Mouse (Mus musculus): ENCODE results near the gene Rab34. TPM values are rescaled to one million over a fixed set of nuclear protein-coding genes. Genes with fewer than 3 reads are reported as not detected.

Gene Rab34
- polyA plus RNA-seq (2012; fragmentation: generic; extraction: Trizol) = 182 TPM
- long read RNA-seq, experiment 1, transcript Rab34-203 (10 exons, 1,685 nt) = minor isoform, 46 of 176 reads
- long read RNA-seq, experiment 1, transcript Rab34-201 (11 exons, 1,368 nt) = major isoform, 94 of 176 reads
- long read RNA-seq, experiment 1, partial matches to known transcripts = 12 of 176 reads
- long read RNA-seq, experiment 1, other reads (novel, unspliced or antisense) = 24 of 176 reads
- long read RNA-seq, experiment 2, transcript Rab34-203 (10 exons, 1,685 nt) = minor isoform, 210 of 536 reads
- long read RNA-seq, experiment 2, transcript Rab34-201 (11 exons, 1,368 nt) = major isoform, 263 of 536 reads
- long read RNA-seq, experiment 2, partial matches to known transcripts = 14 of 536 reads
- long read RNA-seq, experiment 2, other reads (novel, unspliced or antisense) = 48 of 536 reads

DNA sequence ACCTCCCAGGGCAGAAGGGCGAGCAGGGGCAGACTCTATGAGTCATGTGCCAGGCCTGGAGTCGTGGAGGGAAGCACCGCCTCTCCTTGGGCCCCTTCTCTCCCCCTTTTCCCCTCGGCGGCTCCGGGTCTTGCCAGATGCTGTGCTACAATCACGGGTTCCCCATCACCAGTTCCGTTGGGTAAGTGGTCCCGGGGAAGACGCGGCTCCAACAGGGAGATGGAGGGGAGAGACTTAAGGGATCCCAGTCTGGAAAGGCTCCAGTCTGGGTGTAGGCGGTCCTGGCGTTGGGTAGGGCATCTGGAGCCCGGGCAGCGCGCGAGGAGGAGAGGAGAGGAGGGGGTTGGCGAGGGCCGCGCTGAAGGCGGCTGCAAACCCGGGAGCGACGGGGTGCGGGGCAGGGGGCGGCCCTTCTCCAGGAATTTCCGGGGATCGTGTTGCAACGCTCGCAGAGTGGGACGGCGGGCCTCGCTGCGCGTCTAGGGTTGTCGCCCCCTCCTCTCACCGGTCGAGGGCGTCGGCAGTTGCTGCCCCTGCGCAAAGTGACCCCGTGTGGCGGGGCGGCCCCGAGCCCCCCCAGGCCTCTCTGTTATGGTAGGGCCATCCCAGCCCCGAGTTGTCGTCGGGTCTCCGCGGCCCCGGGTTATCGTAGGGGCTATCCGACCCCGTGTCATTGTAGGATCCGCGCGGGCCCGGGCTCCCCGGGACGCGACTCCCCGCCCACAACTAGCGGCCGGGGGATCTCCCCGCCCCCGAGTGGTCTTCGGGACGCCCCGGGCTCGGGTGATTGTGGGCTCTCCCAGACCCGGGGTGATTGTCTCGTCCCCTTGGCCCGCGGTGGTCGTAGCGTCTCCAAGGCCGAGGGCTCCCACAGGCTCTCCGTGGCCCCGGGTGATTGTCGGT is at the start of gene Rab34:
Gene Rab34 (plus strand): TSS at position 100 of the 903 bp plus-strand sequence.
- TF ChIP-seq MYOG (IDR thresholded peaks at IDR 0.05; ENCODE audit: control insufficient read depth, extremely low read depth, insufficient read length) (no peak), CTCF (IDR thresholded peaks at IDR 0.05; ENCODE audit: control insufficient read depth, insufficient read depth, insufficient read length) (no peak), CEBPB (IDR thresholded peaks at IDR 0.05; ENCODE audit: low read depth) (peak; percentile 40), MAX (IDR thresholded peaks at IDR 0.05) (peak; percentile 42), USF1 (IDR thresholded peaks at IDR 0.05; ENCODE audit: low read depth) (peak; percentile 52), MYOD1 (IDR thresholded peaks at IDR 0.05; ENCODE audit: control insufficient read depth, insufficient read length, low read depth) (no peak), FOSL1 (IDR thresholded peaks at IDR 0.05; ENCODE audit: insufficient read depth, low read length, poor library complexity, severe bottlenecking) (no peak)
- peak within 1 kb of the TSS; percentile 82 for H3K4me3 ChIP-seq (ENCODE audit: insufficient read depth, poor library complexity, severe bottlenecking)
- H3K27me3 ChIP-seq (ENCODE audit: control insufficient read depth, insufficient read depth, insufficient read length) = no peaks in the 10 kb centered on the region
- H3ac ChIP-seq (ENCODE audit: control insufficient read depth, insufficient read length, low read depth) = peak within 1 kb of the TSS; percentile 80
- H3K79me3 ChIP-seq (ENCODE audit: low read depth) = peaks cover 11% of the 10 kb centered on the region
- H3K36me3 ChIP-seq (ENCODE audit: control insufficient read depth, insufficient read depth) = peaks cover 37% of the 10 kb centered on the region
- H3K79me2 ChIP-seq (ENCODE audit: control insufficient read depth, insufficient read depth) = peaks cover 51% of the 10 kb centered on the region

DNA sequence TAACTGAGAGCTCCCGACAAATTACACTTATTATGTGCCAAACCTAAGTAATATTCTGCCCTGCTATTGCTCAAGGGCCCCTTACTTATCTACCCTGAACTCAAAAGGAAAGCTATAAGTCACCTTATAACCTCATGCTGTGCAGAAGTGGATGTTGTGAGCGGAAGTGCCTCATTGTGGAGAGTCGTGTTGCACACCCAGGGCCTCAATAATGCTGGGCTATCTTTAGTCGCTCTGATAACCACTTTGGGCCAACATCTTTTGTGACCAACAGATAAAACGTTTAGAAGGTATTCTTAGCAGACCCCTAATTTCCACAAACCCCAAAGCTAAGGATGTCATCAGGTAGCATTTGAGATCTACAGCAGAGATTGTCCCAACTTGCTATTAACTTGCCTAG is 47.6 kb upstream of the Rab34 start:
- H3K27me3 ChIP-seq (ENCODE audit: control insufficient read depth, insufficient read depth, insufficient read length) = no peaks in the 10 kb centered on the region
- H3K79me3 ChIP-seq (ENCODE audit: low read depth) = peaks cover 38% of the 10 kb centered on the region
- peaks cover 66% of the 10 kb centered on the region for H3K79me2 ChIP-seq (ENCODE audit: control insufficient read depth, insufficient read depth)
- peaks cover 25% of the 10 kb centered on the region for H3K36me3 ChIP-seq (ENCODE audit: control insufficient read depth, insufficient read depth)
- TF ChIP-seq MYOG (IDR thresholded peaks at IDR 0.05; ENCODE audit: control insufficient read depth, extremely low read depth, insufficient read length) (no peak), CEBPB (IDR thresholded peaks at IDR 0.05; ENCODE audit: low read depth) (no peak), CTCF (IDR thresholded peaks at IDR 0.05; ENCODE audit: control insufficient read depth, insufficient read depth, insufficient read length) (no peak), MYOD1 (IDR thresholded peaks at IDR 0.05; ENCODE audit: control insufficient read depth, insufficient read length, low read depth) (no peak), USF1 (IDR thresholded peaks at IDR 0.05; ENCODE audit: low read depth) (no peak), FOSL1 (IDR thresholded peaks at IDR 0.05; ENCODE audit: insufficient read depth, low read length, poor library complexity, severe bottlenecking) (no peak), MAX (IDR thresholded peaks at IDR 0.05) (no peak)
- H3ac ChIP-seq (ENCODE audit: control insufficient read depth, insufficient read length, low read depth) = no peak overlapping the region
- no peak overlapping the region for H3K4me3 ChIP-seq (ENCODE audit: insufficient read depth, poor library complexity, severe bottlenecking)

DNA sequence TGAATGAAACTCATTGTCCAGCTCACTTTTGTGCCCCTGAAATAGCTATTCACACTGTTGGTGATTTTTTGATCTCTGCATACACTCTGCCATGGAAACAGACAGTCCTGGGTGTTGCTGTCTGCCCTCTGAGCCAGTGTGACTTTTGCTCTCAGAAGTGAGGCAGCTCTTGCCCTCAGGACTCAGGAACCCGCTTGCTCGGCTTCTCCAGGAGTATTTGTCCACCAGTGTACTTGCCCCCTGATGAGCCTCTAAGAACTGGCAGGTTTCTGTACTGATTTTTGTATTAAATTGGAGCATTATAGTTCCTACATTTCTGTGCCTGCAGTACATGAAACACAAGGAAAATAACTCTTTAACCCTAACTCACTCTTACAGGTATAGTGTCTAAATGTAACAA is 44.7 kb upstream of the Rab34 start:
- Histone ChIP-seq H3ac (ENCODE audit: control insufficient read depth, insufficient read length, low read depth) (no peak overlapping the region), H3K79me2 (ENCODE audit: control insufficient read depth, insufficient read depth) (peaks cover 39% of the 10 kb centered on the region), H3K79me3 (ENCODE audit: low read depth) (peaks cover 15% of the 10 kb centered on the region), H3K4me3 (ENCODE audit: insufficient read depth, poor library complexity, severe bottlenecking) (no peak overlapping the region), H3K27me3 (ENCODE audit: control insufficient read depth, insufficient read depth, insufficient read length) (no peaks in the 10 kb centered on the region), H3K36me3 (ENCODE audit: control insufficient read depth, insufficient read depth) (peaks cover 42% of the 10 kb centered on the region)
- TF ChIP-seq FOSL1 (IDR thresholded peaks at IDR 0.05; ENCODE audit: insufficient read depth, low read length, poor library complexity, severe bottlenecking) = no peak
- no peak for TF ChIP-seq MYOG (IDR thresholded peaks at IDR 0.05; ENCODE audit: control insufficient read depth, extremely low read depth, insufficient read length)
- TF ChIP-seq CEBPB (IDR thresholded peaks at IDR 0.05; ENCODE audit: low read depth) = no peak
- no peak for TF ChIP-seq MAX (IDR thresholded peaks at IDR 0.05)
- no peak for TF ChIP-seq USF1 (IDR thresholded peaks at IDR 0.05; ENCODE audit: low read depth)
- no peak for TF ChIP-seq CTCF (IDR thresholded peaks at IDR 0.05; ENCODE audit: control insufficient read depth, insufficient read depth, insufficient read length)
- TF ChIP-seq MYOD1 (IDR thresholded peaks at IDR 0.05; ENCODE audit: control insufficient read depth, insufficient read length, low read depth) = no peak

DNA sequence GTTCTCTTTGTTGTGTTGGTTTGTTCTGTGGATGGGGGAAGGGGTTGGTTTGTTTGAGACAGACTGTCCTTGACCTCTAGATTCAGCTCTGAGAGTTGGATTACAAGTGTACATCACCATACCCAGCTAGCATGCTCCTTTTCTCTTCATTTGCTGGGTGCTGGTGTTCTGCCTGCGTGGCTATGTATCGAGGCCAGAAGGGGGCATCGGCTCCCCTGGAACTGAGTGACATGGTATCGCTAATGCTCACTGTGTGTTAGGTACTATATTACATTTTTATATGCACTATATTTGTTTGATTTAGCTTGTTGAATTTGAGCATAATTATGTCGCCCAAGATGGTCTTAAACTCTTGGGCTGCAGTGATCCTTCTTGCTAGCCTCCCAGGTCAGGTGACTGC is 42.1 kb upstream of the Rab34 start:
- no peaks in the 10 kb centered on the region for H3K27me3 ChIP-seq (ENCODE audit: control insufficient read depth, insufficient read depth, insufficient read length)
- H3K79me2 ChIP-seq (ENCODE audit: control insufficient read depth, insufficient read depth) = peaks cover 13% of the 10 kb centered on the region
- no peak overlapping the region for H3K4me3 ChIP-seq (ENCODE audit: insufficient read depth, poor library complexity, severe bottlenecking)
- TF ChIP-seq CTCF (IDR thresholded peaks at IDR 0.05; ENCODE audit: control insufficient read depth, insufficient read depth, insufficient read length) (peak; percentile 0), MYOG (IDR thresholded peaks at IDR 0.05; ENCODE audit: control insufficient read depth, extremely low read depth, insufficient read length) (no peak), USF1 (IDR thresholded peaks at IDR 0.05; ENCODE audit: low read depth) (no peak), MAX (IDR thresholded peaks at IDR 0.05) (no peak), FOSL1 (IDR thresholded peaks at IDR 0.05; ENCODE audit: insufficient read depth, low read length, poor library complexity, severe bottlenecking) (no peak)
- H3ac ChIP-seq (ENCODE audit: control insufficient read depth, insufficient read length, low read depth) = no peak overlapping the region
- peaks cover 5% of the 10 kb centered on the region for H3K79me3 ChIP-seq (ENCODE audit: low read depth)
- peaks cover 65% of the 10 kb centered on the region for H3K36me3 ChIP-seq (ENCODE audit: control insufficient read depth, insufficient read depth)

DNA sequence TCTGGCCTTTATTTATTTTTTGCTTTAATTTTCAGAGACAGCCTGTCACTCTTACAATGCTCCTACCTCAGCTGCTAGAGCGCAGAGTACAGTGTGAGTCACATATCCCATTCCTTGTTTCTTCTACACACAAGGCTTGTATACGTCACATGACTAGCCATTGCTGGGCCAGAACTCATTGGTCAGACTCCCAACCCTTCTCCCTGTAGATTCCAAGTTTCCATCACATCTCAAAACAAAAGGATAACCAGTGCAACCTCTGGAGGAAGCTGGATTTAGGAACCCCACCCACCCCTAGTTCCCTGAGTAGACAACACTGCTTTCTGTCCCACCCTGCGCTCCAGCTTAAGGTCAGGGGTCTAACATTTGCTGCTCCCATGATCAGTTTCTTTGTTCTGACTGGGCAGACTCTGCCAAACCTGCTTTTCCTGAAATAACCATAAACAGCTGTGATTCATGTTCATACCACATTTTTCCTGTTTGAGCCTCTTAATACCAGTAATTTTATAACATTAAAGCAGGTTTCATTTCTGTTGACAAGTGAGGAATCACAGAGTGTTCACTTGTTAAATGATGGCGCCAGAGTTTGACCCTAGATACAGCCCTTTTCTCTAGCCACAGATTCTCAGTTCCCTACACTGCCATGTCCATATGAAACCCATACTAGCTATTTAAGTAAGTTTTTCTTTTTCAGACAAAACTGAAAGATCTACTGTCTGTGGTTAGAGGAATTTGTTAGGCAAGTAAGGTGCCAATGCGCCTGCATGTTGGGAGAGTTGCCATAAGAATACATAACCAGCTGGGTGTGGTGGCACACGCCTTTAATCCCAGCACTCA is 41.3 kb upstream of the Rab34 start:
- no peak overlapping the region for H3K4me3 ChIP-seq (ENCODE audit: insufficient read depth, poor library complexity, severe bottlenecking)
- no peak overlapping the region for H3ac ChIP-seq (ENCODE audit: control insufficient read depth, insufficient read length, low read depth)
- H3K36me3 ChIP-seq (ENCODE audit: control insufficient read depth, insufficient read depth) = peaks cover 72% of the 10 kb centered on the region
- peaks cover 5% of the 10 kb centered on the region for H3K79me2 ChIP-seq (ENCODE audit: control insufficient read depth, insufficient read depth)
- H3K79me3 ChIP-seq (ENCODE audit: low read depth) = no peaks in the 10 kb centered on the region
- H3K27me3 ChIP-seq (ENCODE audit: control insufficient read depth, insufficient read depth, insufficient read length) = no peaks in the 10 kb centered on the region
- TF ChIP-seq FOSL1 (IDR thresholded peaks at IDR 0.05; ENCODE audit: insufficient read depth, low read length, poor library complexity, severe bottlenecking) = no peak
- TF ChIP-seq USF1 (IDR thresholded peaks at IDR 0.05; ENCODE audit: low read depth) = peak; percentile 36
